Mouse (Mus musculus): Measurements from ENCODE around the gene Sbp. TPM values are rescaled to one million over a fixed set of nuclear protein-coding genes. Genes with fewer than 3 reads are reported as not detected.
"Not testable (repeated sequence)": the region's sequence is repeated elsewhere in the genome, so short reads cannot be mapped to it uniquely, and the experiment has no call there.

Sbp gene
- not detected in 2 replicates for polyA plus RNA-seq (2015; fragmentation: Nextera tagmentation; extraction: Ambion mirVana)

GRCm38 (mm10) chr17:23941372-23941771 is at the start of gene Sbp:
Gene Sbp, plus strand, starts transcription at chr17:23941672.
- H3K9ac ChIP-seq: no peak within 1 kb of the TSS
- H3K4me3 ChIP-seq: no peak within 1 kb of the TSS
- H3K4me1 ChIP-seq (replicated peaks): no peaks in the 10 kb centered on the region
- H3K27me3 ChIP-seq: peaks cover 4% of the 10 kb centered on the region; the same call in 1 of the 2 replicates
- no peak within 1 kb of the TSS for H3K27ac ChIP-seq
- no peaks in the 10 kb centered on the region for H3K9me3 ChIP-seq
- no peaks in the 10 kb centered on the region for H3K36me3 ChIP-seq
- H3K4me2 ChIP-seq: no peak within 1 kb of the TSS
- no peak for ATAC-seq (ENCODE audit: low FRiP score)

- H3K4me1 ChIP-seq (replicated peaks); H3K9me3 ChIP-seq; ATAC-seq (ENCODE audit: low FRiP score); H3K4me3 ChIP-seq; H3K4me2 ChIP-seq; H3K27me3 ChIP-seq; H3K36me3 ChIP-seq; H3K27ac ChIP-seq; H3K9ac ChIP-seq: not testable (repeated sequence)
- WGBS: 84% methylated on average over 4 of the region's 4 CpGs
Observed at GRCm38 (mm10) chr17:23917158-23917557, 24.3 kb upstream of the Sbp start, which contains the start of gene Dcpp3. Gene Dcpp3, plus strand, starts transcription at chr17:23917458.

- WGBS: under 1% methylated on average over 29 of the region's 29 CpGs
- Histone ChIP-seq H3K27ac (peak overlapping the region; percentile 93), H3K4me3 (peak overlapping the region; percentile 57), H3K9me3 (no peaks in the 10 kb centered on the region), H3K4me1 (replicated peaks) (peaks cover 11% of the 10 kb centered on the region), H3K9ac (peak overlapping the region; percentile 68), H3K4me2 (peak overlapping the region; percentile 79), H3K27me3 (no peaks in the 10 kb centered on the region), H3K36me3 (no peaks in the 10 kb centered on the region)
- peak; percentile 97 for ATAC-seq (ENCODE audit: low FRiP score)
Observed at GRCm38 (mm10) chr17:23924531-23925007, 16.9 kb upstream of the Sbp start.

DNA sequence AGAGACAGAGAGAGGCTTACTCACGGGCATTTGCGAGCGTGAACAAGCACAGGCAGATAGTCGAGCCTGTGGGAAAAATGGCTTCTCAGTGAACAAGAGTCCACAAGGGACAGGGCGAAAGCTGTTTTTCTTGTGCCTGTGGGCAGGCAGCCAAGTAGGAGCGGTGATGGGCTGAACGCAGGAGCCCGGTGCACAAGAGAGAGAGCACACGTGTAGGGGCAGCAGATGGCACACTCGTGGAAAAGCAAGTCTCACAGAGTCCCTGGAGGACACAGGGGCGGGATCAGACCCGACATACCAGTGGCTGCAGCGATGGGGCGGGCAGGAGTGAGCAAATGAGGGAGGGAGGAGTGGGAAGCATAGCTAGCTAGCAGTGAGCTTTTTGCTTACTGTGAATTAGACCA is 16.4 kb upstream of the Sbp start:
- H3K27ac ChIP-seq: peak overlapping the region; percentile 93
- peak overlapping the region; percentile 79 for H3K4me2 ChIP-seq
- WGBS: under 1% methylated on average over 14 of the region's 14 CpGs
- peak overlapping the region; percentile 68 for H3K9ac ChIP-seq
- peaks cover 11% of the 10 kb centered on the region for H3K4me1 ChIP-seq (replicated peaks)
- H3K36me3 ChIP-seq: no peaks in the 10 kb centered on the region
- H3K9me3 ChIP-seq: no peaks in the 10 kb centered on the region
- no peaks in the 10 kb centered on the region for H3K27me3 ChIP-seq
- peak overlapping the region; percentile 57 for H3K4me3 ChIP-seq
- peak; percentile 87 for ATAC-seq (ENCODE audit: low FRiP score)

GRCm38 (mm10) chr17:23931157-23931556 is 10.3 kb upstream of the Sbp start:
- ATAC-seq (ENCODE audit: low FRiP score): no peak
- Histone ChIP-seq H3K4me1 (replicated peaks) (no peaks in the 10 kb centered on the region), H3K36me3 (no peaks in the 10 kb centered on the region), H3K4me3 (no peak overlapping the region), H3K4me2 (no peak overlapping the region), H3K9ac (no peak overlapping the region), H3K27me3 (no peaks in the 10 kb centered on the region), H3K9me3 (no peaks in the 10 kb centered on the region), H3K27ac (no peak overlapping the region)
- 93% methylated on average over 5 of the region's 5 CpGs for WGBS

DNA sequence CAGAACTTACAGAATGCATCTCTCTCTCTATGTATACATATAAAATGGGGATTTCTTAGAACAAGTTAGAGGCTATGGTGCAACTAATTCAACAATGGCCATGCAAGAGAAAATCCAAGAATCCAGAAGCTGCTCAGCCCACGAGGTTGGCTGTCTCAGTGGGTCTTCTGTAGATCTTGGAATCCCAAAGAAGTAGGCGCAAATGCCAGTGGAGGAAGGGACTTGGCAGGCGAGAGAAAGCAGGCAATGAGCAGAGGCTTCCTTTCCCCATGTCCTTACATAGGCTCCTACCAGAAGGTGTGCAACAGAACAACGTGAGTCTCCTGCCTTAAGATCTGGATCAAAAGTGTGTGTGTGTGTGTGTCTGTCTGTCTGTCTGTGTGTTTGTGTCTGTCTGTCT is 6.0 kb downstream of the Sbp start:
- H3K4me1 ChIP-seq (replicated peaks); H3K27me3 ChIP-seq; ATAC-seq (ENCODE audit: low FRiP score); H3K27ac ChIP-seq; H3K9me3 ChIP-seq; H3K9ac ChIP-seq; H3K4me3 ChIP-seq; H3K4me2 ChIP-seq; H3K36me3 ChIP-seq: not testable (repeated sequence)
- WGBS: 84% methylated on average over 4 of the region's 4 CpGs

DNA sequence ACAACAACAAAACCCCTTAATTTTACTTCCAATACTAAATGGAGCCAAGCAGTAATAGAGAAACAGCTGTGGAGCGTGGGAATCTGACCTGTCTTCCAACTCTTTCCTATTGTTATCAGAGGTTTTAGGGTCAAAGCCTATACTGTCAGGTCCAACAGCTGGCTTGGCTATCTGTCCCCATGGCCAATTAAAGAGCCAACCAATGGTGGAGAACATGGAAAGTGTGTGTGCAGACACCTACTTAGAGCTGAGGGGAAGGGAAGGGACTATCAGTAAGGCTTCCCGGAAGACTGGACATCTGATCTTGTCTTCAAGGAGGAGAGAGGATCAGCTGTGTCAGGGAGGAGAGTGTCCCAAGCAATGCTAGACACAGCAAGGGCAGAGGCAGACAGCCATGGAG is 7.6 kb downstream of the Sbp start:
- no peaks in the 10 kb centered on the region for H3K9me3 ChIP-seq
- no peak overlapping the region for H3K4me3 ChIP-seq
- no peak overlapping the region for H3K4me2 ChIP-seq
- H3K27me3 ChIP-seq: no peaks in the 10 kb centered on the region
- 91% methylated on average over 2 of the region's 2 CpGs for WGBS
- no peak overlapping the region for H3K27ac ChIP-seq
- no peak for ATAC-seq (ENCODE audit: low FRiP score)
- no peak overlapping the region for H3K9ac ChIP-seq
- no peaks in the 10 kb centered on the region for H3K36me3 ChIP-seq
- no peaks in the 10 kb centered on the region for H3K4me1 ChIP-seq (replicated peaks)

DNA sequence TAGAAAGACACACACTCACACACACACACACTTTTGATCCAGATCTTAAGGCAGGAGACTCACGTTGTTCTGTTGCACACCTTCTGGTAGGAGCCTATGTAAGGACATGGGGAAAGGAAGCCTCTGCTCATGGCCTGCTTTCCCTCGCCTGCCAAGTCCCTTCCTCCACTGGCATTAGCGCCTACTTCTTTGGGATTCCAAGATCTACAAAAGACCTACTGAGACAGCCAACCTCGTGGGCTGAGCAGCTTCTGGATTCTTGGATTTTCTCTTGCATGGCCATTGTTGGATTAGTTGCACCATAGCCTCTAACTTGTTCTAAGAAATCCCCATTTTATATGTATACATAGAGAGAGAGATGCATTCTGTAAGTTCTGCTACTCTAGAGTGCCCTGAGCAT is 9.4 kb downstream of the Sbp start:
- not testable (repeated sequence) for H3K27me3 ChIP-seq; H3K36me3 ChIP-seq; H3K27ac ChIP-seq; H3K9ac ChIP-seq; H3K4me1 ChIP-seq (replicated peaks); H3K4me3 ChIP-seq; H3K9me3 ChIP-seq; H3K4me2 ChIP-seq; ATAC-seq (ENCODE audit: low FRiP score)
- WGBS: 83% methylated on average over 4 of the region's 4 CpGs

DNA sequence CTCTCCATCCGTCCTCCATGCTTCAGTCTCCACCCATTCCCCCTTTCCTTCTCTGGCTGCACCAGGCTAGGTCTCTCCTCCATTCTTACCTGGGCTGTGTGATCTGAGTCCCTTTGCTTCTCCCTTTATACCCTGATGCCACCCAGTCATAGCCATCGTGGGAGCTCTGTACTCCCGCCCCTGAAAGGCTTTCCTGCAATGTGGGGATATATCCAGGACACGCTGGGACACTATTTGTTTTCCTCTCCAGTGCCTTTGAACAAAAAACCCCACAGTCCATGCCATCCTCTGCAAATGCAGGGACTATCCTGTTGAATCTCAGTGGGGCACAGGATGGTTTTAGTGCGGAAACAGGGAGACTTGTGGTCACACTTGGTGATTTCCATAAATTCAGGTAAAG is 13.7 kb downstream of the Sbp start, which contains the start of gene Sbpl:
Sbpl (minus strand) TSS at position 101 of the 400 bp plus-strand sequence.
- H3K9me3 ChIP-seq: no peaks in the 10 kb centered on the region
- no peaks in the 10 kb centered on the region; the same call in 1 of the 2 replicates for H3K27me3 ChIP-seq
- no peak within 1 kb of the TSS for H3K4me2 ChIP-seq
- H3K27ac ChIP-seq: no peak within 1 kb of the TSS
- H3K9ac ChIP-seq: no peak within 1 kb of the TSS
- H3K36me3 ChIP-seq: no peaks in the 10 kb centered on the region
- H3K4me3 ChIP-seq: no peak within 1 kb of the TSS
- WGBS: 73% methylated on average over 5 of the region's 5 CpGs
- H3K4me1 ChIP-seq (replicated peaks): no peaks in the 10 kb centered on the region; the same call in 1 of the 2 replicates
- ATAC-seq (ENCODE audit: low FRiP score): no peak

- Histone ChIP-seq H3K4me2 (no peak overlapping the region), H3K9ac (no peak overlapping the region), H3K27ac (peak overlapping the region; percentile 25; the same call in 1 of the 2 replicates), H3K4me3 (no peak overlapping the region), H3K27me3 (no peaks in the 10 kb centered on the region; the same call in 1 of the 2 replicates), H3K4me1 (replicated peaks) (no peaks in the 10 kb centered on the region; the same call in 1 of the 2 replicates), H3K36me3 (no peaks in the 10 kb centered on the region), H3K9me3 (no peaks in the 10 kb centered on the region)
- WGBS: 40% methylated on average over 3 of the region's 3 CpGs
- peak; percentile 96 for ATAC-seq (ENCODE audit: low FRiP score)
Observed at GRCm38 (mm10) chr17:23960084-23960738, 18.7 kb downstream of the Sbp start.

DNA sequence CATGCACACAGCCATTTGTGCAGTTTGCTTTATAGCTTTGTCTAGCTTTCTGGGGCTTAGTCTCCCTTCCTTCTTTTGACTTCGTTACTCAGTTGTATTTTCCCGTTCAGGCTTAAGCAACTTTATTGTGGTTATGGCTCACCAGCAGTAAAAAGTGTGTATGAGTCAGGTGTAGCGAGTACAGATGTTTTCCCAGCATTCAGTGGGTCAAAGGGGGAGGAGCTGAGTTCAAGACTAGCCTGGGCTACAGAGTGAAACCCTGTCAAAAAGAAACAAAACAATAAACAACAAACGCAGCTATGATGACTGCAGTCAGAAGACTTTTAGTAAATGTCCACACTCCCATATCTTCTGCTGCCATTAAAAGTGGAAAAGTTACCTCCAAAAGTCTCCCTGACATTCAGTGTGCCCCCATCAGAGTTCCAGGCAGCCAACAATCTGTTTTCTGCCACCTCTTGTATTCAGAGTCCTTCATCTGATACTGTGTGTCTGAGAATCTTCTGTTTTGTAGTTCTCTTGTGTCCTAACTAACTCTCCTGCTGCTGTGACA is 20.2 kb downstream of the Sbp start:
- H3K27me3 ChIP-seq: no peaks in the 10 kb centered on the region
- ATAC-seq (ENCODE audit: low FRiP score): no peak
- no peaks in the 10 kb centered on the region for H3K9me3 ChIP-seq
- H3K9ac ChIP-seq: no peak overlapping the region
- WGBS: 53% methylated on average over 4 of the region's 4 CpGs
- H3K36me3 ChIP-seq: no peaks in the 10 kb centered on the region
- H3K4me3 ChIP-seq: no peak overlapping the region
- no peak overlapping the region for H3K4me2 ChIP-seq
- H3K4me1 ChIP-seq (replicated peaks): peaks cover 4% of the 10 kb centered on the region
- no peak overlapping the region for H3K27ac ChIP-seq

DNA sequence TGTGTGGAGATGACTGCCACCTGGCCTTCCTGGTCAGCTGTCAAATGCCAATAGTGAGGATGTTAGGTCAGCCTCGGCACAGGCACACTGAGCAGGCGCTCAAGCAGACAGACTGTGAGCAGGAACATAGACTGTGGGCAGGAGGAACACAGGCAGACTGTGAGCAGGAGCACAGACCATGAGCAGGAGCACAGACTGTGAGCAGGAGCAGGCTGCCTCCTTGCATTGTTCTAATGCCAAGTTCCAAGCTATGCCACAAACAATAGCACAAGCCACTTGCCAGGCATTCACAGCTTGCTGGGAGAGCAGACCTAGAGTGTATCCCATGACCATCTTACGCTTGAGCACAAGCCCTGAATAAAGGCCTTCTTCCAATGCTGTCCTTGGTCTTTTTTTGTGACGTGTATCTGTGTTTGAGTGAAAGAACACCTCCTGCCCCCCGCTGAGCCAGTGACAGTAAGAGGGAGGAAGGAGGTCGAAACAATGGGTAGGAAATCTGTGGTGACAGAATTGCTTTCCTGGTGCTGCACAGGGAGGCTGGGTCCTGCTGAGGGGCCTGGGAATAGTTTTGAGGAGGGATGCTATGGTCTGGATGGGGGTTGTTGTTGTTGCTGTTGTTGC is 24.4 kb downstream of the Sbp start:
- H3K9ac ChIP-seq: no peak overlapping the region
- peaks cover 4% of the 10 kb centered on the region; the same call in 1 of the 2 replicates for H3K4me1 ChIP-seq (replicated peaks)
- H3K36me3 ChIP-seq: no peaks in the 10 kb centered on the region
- no peak for ATAC-seq (ENCODE audit: low FRiP score)
- H3K27me3 ChIP-seq: no peaks in the 10 kb centered on the region
- no peak overlapping the region for H3K4me2 ChIP-seq
- H3K27ac ChIP-seq: no peak overlapping the region
- H3K4me3 ChIP-seq: no peak overlapping the region
- 26% methylated on average over 6 of the region's 6 CpGs for WGBS
- H3K9me3 ChIP-seq: no peaks in the 10 kb centered on the region

Measured in hindbrain, embryonic 13.5 days (tissue).